Mouse (Mus musculus) ES-CJ7 (cell line): ENCODE results near the gene B3galt1.
A peak's percentile ranks its signal among the peaks of the same experiment; 100 is the strongest.

Experiments
- DNase-seq: peaks from one replicate; pipeline ENCODE4 v3.0.0; 2011; ENCODE audit warnings: low read depth, low spot score

B3galt1 gene

GRCm38 (mm10) chr2:68053243-68053642 lies 487.6 kb downstream of the B3galt1 start:
- DNase-seq: no peak

GRCm38 (mm10) chr2:68061341-68061740 lies 495.7 kb downstream of the B3galt1 start:
- no peak for DNase-seq

- DNase-seq: no peak
These were observed 514.0 kb downstream of the B3galt1 start for GRCm38 (mm10) chr2:68079426-68080360.

- no peak for DNase-seq
These were observed 515.2 kb downstream of the B3galt1 start for GRCm38 (mm10) chr2:68080872-68081280.

GRCm38 (mm10) chr2:68084483-68084882 lies 518.8 kb downstream of the B3galt1 start:
- DNase-seq: no peak

- no peak for DNase-seq
These were observed 520.4 kb downstream of the B3galt1 start for GRCm38 (mm10) chr2:68086101-68086500.

- no peak for DNase-seq
These were observed 525.9 kb downstream of the B3galt1 start for GRCm38 (mm10) chr2:68091559-68091958.

- no peak for DNase-seq
These were observed 539.0 kb downstream of the B3galt1 start for GRCm38 (mm10) chr2:68104641-68105040.

GRCm38 (mm10) chr2:68118076-68118475 lies 552.4 kb downstream of the B3galt1 start:
- DNase-seq: peak; percentile 62

- peak; percentile 41 for DNase-seq
These were observed 559.1 kb downstream of the B3galt1 start for GRCm38 (mm10) chr2:68124751-68125150.

GRCm38 (mm10) chr2:68141094-68141493 lies 575.4 kb downstream of the B3galt1 start:
- DNase-seq: no peak

GRCm38 (mm10) chr2:68143292-68143691 lies 577.6 kb downstream of the B3galt1 start:
- DNase-seq: peak; percentile 28

GRCm38 (mm10) chr2:68159751-68160150 lies 594.1 kb downstream of the B3galt1 start:
- no peak for DNase-seq

GRCm38 (mm10) chr2:68160566-68160965 lies 594.9 kb downstream of the B3galt1 start:
- no peak for DNase-seq

GRCm38 (mm10) chr2:68162012-68162411 lies 596.3 kb downstream of the B3galt1 start:
- no peak for DNase-seq

- DNase-seq: no peak
These were observed 605.6 kb downstream of the B3galt1 start for GRCm38 (mm10) chr2:68171306-68171705.
